Mouse (Mus musculus) layer of hippocampus, adult 8-10 months (tissue): Measurements from ENCODE around the gene Rpl27a. TPM values are rescaled to one million over a fixed set of nuclear protein-coding genes. Genes with fewer than 3 reads are reported as not detected.

ENCODE experiments used
- DNase-seq, 2 experiments: peaks; one replicate each; pipeline ENCODE4 v3.0.0; 2022; ENCODE audit warnings: low spot score in 2 of 2
- total RNA-seq, 4 experiments: library from RNA; stranded (reverse); gene quantifications; 2 replicates each; pipeline ENCODE4 v1.2.4; 2022

Gene Rpl27a
- 100 to 1,000 TPM; 130 to 179 (median 148) TPM for total RNA-seq

- peak; percentile 98 for DNase-seq
Measured at GRCm38 (mm10) chr7:109518838-109519696, at the start of gene Rpl27a. Rpl27a (plus strand) TSS chr7:109519147.

DNA sequence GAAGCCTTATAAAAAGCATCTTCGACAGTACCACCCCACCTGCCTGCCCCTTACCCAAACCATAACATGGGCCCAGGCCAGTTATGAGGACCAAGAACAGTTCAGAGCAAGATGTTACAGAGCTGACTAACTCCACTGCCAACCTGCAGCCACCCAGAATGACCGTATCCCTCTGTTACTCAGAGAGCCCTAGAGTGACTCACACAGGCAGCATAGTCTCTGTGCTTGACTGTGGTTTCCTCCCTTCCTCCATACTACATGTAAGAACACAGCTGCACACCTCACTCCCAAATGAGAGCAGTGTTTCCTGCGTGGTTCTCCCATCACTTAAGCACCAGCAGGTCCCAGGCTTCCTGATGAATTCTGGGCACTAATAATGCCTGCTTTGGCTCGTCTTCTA lies 48.2 kb upstream of the Rpl27a start:
- no peak for DNase-seq

DNA sequence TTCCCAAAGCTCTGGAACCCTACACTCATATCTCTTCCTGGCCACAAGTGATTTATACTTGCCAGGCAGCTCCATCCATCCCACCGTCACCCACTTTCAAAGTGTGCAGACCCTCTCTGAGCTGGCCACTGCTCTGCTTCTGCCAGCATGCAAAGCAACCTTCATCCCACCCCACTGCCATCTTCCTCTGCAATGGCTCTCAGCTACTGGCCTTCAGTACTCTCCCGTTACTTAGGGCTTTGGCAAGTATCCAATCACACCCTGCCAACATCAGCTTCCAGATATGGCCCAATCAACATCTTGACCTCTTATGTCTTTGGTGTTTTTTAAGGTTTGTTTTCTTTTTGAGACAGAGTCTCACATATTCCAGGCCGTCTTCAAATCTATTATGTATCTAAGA lies 41.0 kb upstream of the Rpl27a start:
- DNase-seq, result no peak

DNA sequence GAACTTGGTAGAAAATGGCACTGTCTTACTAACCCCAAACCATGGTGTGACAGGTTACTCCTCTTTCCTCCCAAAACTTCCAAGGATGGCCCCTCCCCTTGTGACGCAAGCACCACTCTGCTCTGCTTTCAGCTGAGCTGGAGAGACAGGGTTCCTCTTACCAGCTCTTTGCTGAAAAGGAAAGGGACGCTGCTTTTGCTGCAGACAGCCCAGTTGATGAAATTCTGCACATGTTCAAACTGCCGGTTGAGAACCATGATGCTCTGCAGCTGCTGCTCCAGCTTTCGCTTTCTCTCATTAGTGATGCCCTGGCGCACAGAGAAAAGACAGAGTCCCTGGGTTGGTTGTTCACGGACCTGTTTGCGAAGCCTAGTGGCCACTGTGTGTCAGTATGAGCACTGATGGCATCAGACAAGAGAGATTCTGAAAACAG lies 38.2 kb upstream of the Rpl27a start:
- no peak for DNase-seq

DNA sequence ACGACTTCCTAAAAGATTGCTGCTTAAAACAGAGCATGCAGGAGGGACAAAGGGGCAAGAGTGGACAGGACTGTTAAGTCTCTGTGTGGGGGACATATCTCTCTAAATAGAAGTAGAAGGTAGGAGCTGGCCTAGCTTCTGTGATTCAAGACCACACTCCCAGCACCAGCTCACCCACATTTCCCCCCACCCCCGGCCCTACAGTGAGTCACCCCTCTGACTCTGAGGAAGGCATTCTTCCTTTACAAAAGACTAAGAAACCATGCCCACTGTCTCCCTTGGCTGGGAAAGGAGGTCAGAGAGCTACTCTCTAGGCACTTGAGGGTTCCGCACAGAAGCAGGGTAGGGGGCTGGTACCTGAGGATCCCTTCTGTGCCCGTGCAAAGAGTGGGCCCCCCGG lies 34.7 kb upstream of the Rpl27a start:
- DNase-seq, result no peak

DNA sequence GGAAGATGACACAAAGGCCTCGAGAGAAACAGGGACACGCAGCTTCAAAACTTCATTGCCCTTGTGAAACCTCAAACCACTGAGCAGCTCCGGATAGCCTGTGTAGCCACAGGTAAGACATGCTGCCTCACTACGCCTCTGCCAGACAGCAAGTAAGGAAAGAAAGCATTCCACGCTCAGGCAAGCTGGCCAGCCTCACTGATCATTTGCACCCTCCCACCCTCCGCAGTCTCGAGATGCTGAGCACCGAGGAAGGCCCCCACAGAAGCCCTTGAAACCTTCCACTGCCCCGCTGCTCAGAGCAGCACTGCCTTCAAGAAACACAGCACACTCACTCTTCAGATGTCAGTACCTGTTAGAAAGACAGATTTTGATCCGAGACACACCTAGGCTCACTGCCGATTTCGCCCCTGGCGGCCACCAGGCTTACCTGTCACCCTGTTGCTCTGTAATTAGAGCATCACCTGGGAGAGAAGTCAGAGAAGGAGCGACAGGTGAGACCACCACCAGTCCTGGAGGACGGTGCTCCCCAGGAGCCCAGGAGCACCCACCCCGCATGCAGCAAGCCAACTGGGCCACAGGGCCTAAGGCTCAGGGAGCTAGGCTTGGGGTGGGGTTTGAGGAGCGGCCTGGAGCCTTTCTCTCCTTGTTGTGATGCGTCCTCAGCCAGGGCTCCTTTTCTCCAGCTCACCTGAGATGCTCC lies 26.2 kb upstream of the Rpl27a start:
- DNase-seq, result no peak

DNA sequence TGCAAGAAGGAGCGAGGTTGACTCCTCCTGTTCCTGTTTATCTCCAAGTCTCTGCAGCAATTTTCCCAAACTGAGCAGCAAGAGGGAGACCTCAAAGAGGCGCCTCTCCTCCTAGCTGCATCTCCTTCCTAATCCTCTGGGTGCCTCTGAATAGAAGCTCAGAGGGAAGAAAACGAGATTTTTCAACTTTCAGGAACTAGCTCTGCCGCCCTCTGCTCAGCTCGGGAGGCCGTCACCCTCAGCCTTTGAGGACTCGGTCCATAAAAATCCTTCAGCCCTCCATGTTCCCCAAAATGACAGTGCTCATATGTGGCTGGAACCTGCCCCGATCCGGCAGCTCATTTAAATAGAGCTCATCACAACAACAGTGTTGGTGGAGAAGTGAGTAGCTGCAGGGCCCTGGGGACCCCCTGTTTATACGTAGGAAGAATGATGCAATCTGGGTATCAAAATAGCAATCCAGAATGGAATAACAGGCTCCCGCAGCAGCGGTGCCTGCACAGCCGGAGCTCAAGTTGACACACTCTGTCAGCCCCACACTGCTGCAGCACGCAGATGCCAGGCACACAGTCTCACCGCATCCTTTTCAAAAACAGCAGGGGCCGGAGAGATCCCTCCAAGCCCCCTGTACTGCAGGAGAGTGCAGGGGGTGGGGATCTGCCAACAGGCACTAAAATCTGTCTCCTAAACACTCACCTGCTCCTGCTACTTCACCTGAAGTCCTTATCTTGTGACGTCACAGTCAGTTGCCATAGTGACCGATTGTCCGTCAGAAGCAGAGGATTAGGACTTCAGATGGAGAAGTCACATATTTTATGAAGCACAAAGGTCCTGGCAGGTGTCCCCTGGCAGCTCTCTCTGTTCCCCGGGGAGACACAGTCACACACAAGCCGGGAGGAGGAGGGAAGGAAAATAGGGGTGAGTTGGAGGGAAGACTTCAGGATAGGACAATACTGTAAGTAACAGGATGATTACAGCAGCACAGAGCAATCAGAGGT lies 25.3 kb upstream of the Rpl27a start:
- DNase-seq, result peak; percentile 38 to 40

DNA sequence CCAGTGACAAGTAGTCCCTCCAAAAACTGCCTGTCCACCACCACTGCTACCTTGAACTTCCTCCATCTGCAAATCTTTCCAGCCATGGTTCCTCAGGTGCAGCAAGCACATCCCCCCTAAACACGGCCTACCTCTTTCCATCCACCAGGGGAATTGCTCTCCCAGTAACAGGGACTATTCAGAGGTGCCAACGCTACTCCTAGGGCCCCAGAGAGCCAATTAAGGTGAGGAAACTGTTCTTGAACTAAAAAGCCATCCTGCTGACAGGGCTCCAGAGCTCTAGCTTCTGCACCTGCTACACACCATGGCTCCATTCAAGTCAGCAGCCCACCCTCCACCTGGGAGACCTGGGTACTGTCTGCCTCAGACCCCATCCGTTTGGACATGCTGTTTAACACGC lies 21.4 kb upstream of the Rpl27a start:
- no peak for DNase-seq

GRCm38 (mm10) chr7:109507119-109507518 lies 11.8 kb upstream of the Rpl27a start:
- no peak for DNase-seq

- DNase-seq, result no peak
Measured at GRCm38 (mm10) chr7:109507572-109507971, 11.4 kb upstream of the Rpl27a start.

DNA sequence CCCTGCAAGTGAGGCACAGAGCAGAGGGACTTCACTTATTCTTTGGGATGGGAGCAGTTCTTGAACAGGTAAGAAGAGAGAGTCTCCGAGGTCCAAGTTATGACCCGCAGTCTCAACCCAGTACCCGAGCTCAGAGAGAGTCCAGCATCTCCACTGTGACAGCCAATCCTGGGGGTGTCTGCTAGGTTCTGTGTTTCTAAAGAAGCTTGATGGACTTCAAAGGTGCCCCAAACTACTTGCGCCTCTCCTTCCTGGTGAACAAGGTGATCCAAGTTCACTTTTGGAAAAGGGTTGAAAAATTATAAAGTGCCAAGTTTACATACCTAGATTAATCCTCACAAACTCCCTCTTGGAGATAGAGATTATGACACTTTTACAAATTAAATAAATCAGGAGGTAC lies 10.9 kb upstream of the Rpl27a start, which contains the start of gene Trim66:
Gene Trim66, minus strand, starts transcription at position 101 of the 400 bp plus-strand sequence.
- no peak for DNase-seq

- no peak for DNase-seq
Measured at GRCm38 (mm10) chr7:109510799-109511198, 8.1 kb upstream of the Rpl27a start.

GRCm38 (mm10) chr7:109511838-109512237 lies 7.1 kb upstream of the Rpl27a start:
- no peak for DNase-seq

DNA sequence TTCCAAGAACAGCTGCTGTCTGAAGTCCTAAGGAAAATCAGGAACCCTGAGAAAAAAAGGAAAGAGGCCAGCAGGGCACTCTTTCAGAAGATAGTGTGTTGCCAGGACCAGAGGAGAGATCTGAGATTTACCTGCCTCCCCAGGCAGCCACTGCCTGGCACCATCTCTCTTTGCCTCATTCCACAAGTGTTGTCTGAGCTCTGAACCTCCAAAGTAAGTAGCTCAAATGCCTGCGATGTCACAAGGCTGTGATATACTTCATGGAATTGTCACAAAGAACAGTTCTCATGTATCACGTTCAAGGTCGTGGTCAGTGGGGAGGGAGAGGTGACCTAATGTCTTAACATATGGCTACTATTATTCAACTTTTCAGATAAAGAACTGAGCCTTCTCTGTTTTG lies 2.4 kb upstream of the Rpl27a start:
- DNase-seq, result no peak

GRCm38 (mm10) chr7:109518036-109518681 lies 788 bp upstream of the Rpl27a start:
- DNase-seq, result no peak

DNA sequence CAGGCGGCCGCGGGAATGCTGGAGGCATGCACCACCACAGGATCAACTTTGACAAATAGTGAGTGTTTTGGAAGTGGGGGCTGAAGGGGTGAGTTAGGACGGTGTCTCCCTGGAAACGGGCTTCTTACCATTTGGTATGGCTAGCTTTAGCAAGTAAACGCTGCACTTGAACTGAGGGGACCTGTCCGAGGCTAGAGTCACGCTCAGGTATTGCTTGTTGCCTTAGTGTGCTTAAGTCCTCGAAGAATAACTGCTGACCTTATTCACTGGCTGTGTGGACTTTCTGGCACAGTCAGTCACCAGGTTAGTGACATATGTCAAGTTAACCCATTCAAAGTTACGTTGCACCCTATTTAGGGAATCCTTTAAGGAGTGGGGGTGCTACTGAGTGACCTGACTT lies 989 bp downstream of the Rpl27a start:
- no peak for DNase-seq

- DNase-seq, result no peak
Measured at GRCm38 (mm10) chr7:109522084-109522483, 3.1 kb downstream of the Rpl27a start.

- DNase-seq, result no peak
Measured at GRCm38 (mm10) chr7:109523304-109523703, 4.4 kb downstream of the Rpl27a start.

- no peak for DNase-seq
Measured at GRCm38 (mm10) chr7:109523741-109524441, 4.9 kb downstream of the Rpl27a start.

DNA sequence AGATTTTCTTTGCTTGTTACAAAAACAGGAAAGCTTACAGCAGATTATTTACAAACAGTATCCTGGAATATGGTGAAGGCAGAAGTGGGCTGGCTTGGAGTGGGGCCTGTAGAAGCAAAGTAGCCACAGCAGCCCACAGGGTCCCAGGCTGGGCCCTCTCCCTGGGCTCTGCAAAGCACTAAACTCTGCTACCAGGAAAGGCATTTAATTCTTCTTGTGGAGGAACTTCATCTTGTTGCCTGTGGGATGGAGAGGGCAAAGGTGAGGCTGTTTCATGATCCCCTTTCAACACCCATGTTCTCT lies 5.4 kb downstream of the Rpl27a start:
- no peak for DNase-seq
